ENCODE assay signal across 9 mouse cellular contexts in genomic region chr2:135926660-135927343, GRCm38 (mm10).
DNase-seq lines count a peak whose midpoint lies in the region; ATAC-seq and TF ChIP-seq lines count a peak whose summit lies in the region.
"Had no signal": no experiment of that assay in that cellular context is flagged by ENCODE, and none has a peak within 500 bp of the region (broad histone marks: within the 10 kb centered on the region; RNA-seq: fewer than 3 reads in every experiment).

No protein-coding gene starts in this region.

- H3K4me3 ChIP-seq in kidney, embryonic 15.5 days (replicated peaks) = no peak overlapping the region
- no peak overlapping the region for H3K4me3 ChIP-seq in heart, postnatal 0 days (ENCODE audit: low read depth, low read length)
- H3K4me3 ChIP-seq: limb, embryonic 12.5 days had no signal

- CTCF ChIA-PET in Patski (lab: Charles Lee) = interaction anchor here (0.7 to 4.3 kb wide), 14 partner anchors 9 to 571 kb away, joined by 3 to 23 read pairs (median 4); partner anchors contain the start of gene Plcb4

- no peak overlapping the region for H3K9ac ChIP-seq in kidney, embryonic 15.5 days
- no peak overlapping the region for H3K9ac ChIP-seq in heart, postnatal 0 days (replicated peaks; ENCODE audit: low read depth, low read length)
- H3K9ac ChIP-seq: limb, embryonic 12.5 days had no signal

- no peak overlapping the region for H3K27ac ChIP-seq in kidney, embryonic 15.5 days
- no peak overlapping the region; the same call in 1 of the 2 replicates for H3K27ac ChIP-seq in heart, postnatal 0 days (ENCODE audit: low read depth)
- H3K27ac ChIP-seq: limb, embryonic 12.5 days had no signal

- H3K4me1 ChIP-seq in kidney, embryonic 15.5 days = no peaks in the 10 kb centered on the region
- no peaks in the 10 kb centered on the region for H3K4me1 ChIP-seq in heart, postnatal 0 days (ENCODE audit: control insufficient read depth, insufficient read depth)

- ATAC-seq in kidney, embryonic 15.5 days (replicated peaks; ENCODE audit: low FRiP score) = no peak
- ATAC-seq in Patski = peak; percentile 35
- peak; percentile 57 for ATAC-seq in heart, postnatal 0 days (ENCODE audit: insufficient read depth, low read depth)
- ATAC-seq in megakaryocyte, adult 5-6 weeks (ENCODE audit: poor library complexity, severe bottlenecking) = 0 out of 2 replicates have a peak, but pooled peaks have one; percentile 11

- peak; percentile 73 for TF ChIP-seq CTCF in Patski (IDR thresholded peaks at IDR 0.05)
- peak; percentile 68 for TF ChIP-seq CTCF in heart, postnatal 0 days (IDR thresholded peaks at IDR 0.05; ENCODE audit: low read depth)

- peak; percentile 55 for DNase-seq in kidney, adult 18-20 months
- peak; percentile 22 for DNase-seq in Patski (ENCODE audit: low read depth, low spot score)
- DNase-seq in cerebellum, postnatal 10 days = peak; percentile 74 to 77
- peak; percentile 60 for DNase-seq in heart, postnatal 0 days (ENCODE audit: low spot score)
- peak; percentile 65 for DNase-seq in layer of hippocampus, adult 11-12 months (ENCODE audit: low spot score)
- DNase-seq in urinary bladder, postnatal 25 days (ENCODE audit: low spot score) = peak; percentile 38

- H3K4me2 ChIP-seq in kidney, embryonic 15.5 days = no peak overlapping the region
- H3K4me2 ChIP-seq in heart, postnatal 0 days (ENCODE audit: low read depth, low read length) = no peak overlapping the region
- H3K4me2 ChIP-seq: limb, embryonic 12.5 days had no signal

- H3K36me3 ChIP-seq in kidney, embryonic 15.5 days = no peaks in the 10 kb centered on the region
- peaks cover 17% of the 10 kb centered on the region for H3K36me3 ChIP-seq in heart, postnatal 0 days (replicated peaks; ENCODE audit: control insufficient read depth, insufficient read depth, low read length)
- H3K36me3 ChIP-seq: limb, embryonic 12.5 days had no signal

- POLR2A ChIA-PET in Patski (lab: Charles Lee) = interaction anchor here (0.8 kb wide), 1 partner anchor 268 kb away, joined by 3 read pairs; the partner anchor contains the start of gene Plcb4

- in situ Hi-C loops in Patski (cut with MboI; ENCODE audit: low pct_unique_long_range_greater_than_20kb) = loop anchor here (10.0 kb wide), 1 partner anchor 262 kb away; no protein-coding TSS in a partner anchor

- 72% methylated on average over 8 of the region's 8 CpGs for WGBS in kidney, embryonic 15.5 days
- 65% methylated on average over 8 of the region's 8 CpGs for WGBS in heart, postnatal 0 days

- TF ChIP-seq EP300 in heart, postnatal 0 days (IDR thresholded peaks at IDR 0.05; ENCODE audit: low read depth) = peak; percentile 47; the same call in 1 of the 2 replicates

- H3K9me3 ChIP-seq in kidney, embryonic 15.5 days (replicated peaks) = no peaks in the 10 kb centered on the region
- H3K9me3 ChIP-seq in heart, postnatal 0 days (replicated peaks; ENCODE audit: control insufficient read depth, low read length) = no peaks in the 10 kb centered on the region
- H3K9me3 ChIP-seq: limb, embryonic 12.5 days had no signal

- no peaks in the 10 kb centered on the region for H3K27me3 ChIP-seq in kidney, embryonic 15.5 days
- H3K27me3 ChIP-seq in Patski = no peaks in the 10 kb centered on the region
- H3K27me3 ChIP-seq in heart, postnatal 0 days (ENCODE audit: control insufficient read depth, insufficient read depth, low read length) = no peaks in the 10 kb centered on the region
- H3K27me3 ChIP-seq: limb, embryonic 12.5 days had no signal

Comparison
In these comparisons a context has a peak if more than half of its experiments do, and no peak if none do; other contexts are left out.
1. DNase-seq: peak in every context shown above with its lines; median percentile 76 in cerebellum, postnatal 10 days; 65 in layer of hippocampus, adult 11-12 months; 60 in heart, postnatal 0 days; 55 in kidney, adult 18-20 months; 38 in urinary bladder, postnatal 25 days; 22 in Patski.